Mouse (Mus musculus): ENCODE data around the gene Fam169b. TPM values are rescaled to one million over a fixed set of nuclear protein-coding genes. Genes with fewer than 3 reads are reported as not detected.

Gene Fam169b
- under 1 TPM; 0.22 to 0.23 TPM for total RNA-seq (2021)
- long read RNA-seq, experiment 1, result 0 reads
- long read RNA-seq, experiment 2, result 0 reads

GRCm38 (mm10) chr7:68273515-68273914 is at the start of gene Fam169b:
Gene Fam169b (plus strand): TSS chr7:68273839.
- DNase-seq (ENCODE audit: low spot score in 2 of 2), result no peak

DNA sequence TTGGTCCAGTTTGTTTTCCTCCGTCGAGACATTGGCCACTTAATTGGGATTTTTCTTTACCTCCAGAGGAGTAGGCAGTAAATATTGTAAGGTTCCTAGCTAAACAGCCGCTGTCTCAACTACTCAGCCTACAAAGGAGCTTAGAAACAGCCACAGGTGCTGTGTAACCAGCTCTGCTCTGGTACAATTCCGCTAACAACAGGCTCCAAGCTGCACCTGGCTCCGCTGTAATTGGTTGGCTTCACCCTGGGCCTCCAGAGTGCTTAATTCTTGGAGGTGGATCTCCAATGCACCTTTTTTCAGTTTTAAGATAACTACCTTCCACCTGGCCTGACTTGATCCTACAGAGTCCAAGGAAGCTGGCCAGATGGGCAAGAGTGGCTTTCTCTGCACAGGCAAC is 49.6 kb upstream of the Fam169b start:
- no peak for DNase-seq (ENCODE audit: low spot score in 2 of 2)

- no peak for DNase-seq (ENCODE audit: low spot score in 2 of 2)
Observed at GRCm38 (mm10) chr7:68225427-68226054, 48.1 kb upstream of the Fam169b start.

- DNase-seq (ENCODE audit: low spot score in 2 of 2), result no peak
Observed at GRCm38 (mm10) chr7:68227021-68227420, 46.6 kb upstream of the Fam169b start.

GRCm38 (mm10) chr7:68227621-68228020 is 46.0 kb upstream of the Fam169b start:
- no peak for DNase-seq (ENCODE audit: low spot score in 2 of 2)

DNA sequence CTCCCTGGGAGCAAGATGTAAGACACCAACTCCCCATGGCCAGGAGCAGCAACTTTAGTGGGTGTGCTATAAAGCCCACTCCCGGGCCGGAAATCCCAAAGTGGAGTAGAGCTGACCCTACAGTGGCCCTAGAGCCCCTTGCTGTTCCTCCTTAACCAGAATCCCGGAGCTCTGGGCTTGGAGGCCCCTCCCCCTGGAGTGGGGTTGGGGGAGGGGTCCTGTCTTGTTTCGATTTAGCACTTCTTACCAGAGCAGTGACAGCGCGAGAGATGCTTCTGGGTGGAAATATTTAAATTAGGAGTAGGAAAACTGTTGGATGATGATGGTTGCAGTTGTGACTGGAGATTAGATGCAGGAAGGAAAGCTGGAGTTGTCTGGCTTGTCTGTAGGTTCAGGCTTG is 45.1 kb upstream of the Fam169b start:
- DNase-seq (ENCODE audit: low spot score in 2 of 2), result no peak

DNA sequence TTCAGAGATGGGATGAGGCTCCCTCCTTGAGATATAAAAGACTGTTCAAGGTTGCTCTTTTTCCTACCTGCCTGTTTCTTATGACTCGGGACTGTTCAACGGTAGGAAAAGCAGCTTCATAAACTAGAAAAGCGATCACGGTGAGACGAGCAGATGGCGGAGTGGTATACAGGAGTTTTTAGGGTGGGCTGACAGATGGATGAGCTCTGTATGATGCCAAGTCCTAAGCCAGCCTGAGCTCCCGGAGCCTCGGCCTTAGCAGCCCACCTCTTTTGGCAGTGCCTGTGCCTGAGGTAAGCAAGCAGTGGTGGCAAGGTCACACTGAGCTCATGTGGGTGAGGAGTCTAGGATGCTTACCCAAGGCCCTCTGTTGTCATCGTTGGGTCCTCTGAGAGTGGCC is 42.8 kb upstream of the Fam169b start:
- no peak for DNase-seq (ENCODE audit: low spot score in 2 of 2)

DNA sequence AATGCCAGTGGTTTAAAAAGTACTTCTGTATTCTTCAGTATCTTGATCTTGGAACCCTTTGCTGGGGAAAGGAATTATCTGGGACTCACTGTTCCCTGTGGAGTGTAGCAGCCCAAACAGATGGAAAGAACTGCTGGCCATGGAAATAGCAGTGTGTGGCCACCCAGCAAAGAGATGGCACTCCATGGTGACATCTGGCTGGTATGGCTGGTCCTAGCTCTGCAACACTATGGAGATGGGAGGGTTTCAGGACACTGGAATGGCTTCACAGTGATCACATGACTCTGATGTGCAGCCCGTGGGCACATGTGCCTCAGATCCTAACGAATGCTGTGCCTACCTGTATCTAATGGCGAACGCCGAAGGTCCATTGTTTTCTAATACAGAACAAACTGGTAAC is 41.1 kb upstream of the Fam169b start:
- DNase-seq (ENCODE audit: low spot score in 2 of 2), result no peak

DNA sequence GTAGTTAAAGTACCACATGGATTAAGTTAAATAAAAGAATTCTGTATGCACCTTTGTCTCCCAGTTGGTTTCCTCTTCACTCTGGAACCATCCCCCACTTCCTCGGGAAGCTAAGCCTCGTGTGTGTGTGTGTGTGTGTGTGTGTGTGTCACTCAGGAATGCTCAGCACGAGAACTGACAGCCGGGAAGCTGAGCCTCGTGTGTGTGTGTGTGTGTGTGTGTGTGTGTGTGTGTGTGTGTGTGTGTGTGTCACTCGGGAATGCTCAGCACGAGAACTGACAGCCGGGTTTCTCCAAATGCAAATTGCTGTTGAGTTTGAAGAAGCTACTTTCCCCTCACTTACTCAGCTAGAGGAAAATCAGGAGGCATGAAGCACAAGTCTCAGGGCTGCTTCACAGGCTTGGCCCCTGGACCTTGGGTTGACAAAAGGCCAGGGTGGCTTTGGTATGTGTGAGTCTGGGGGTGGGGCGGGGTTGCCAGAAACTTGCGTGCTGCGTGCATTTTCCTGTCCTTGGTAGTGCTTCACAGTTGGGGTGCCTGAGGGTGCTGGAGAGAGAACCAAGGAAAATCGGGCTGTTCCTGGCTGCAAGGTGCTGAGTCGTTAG is 39.9 kb upstream of the Fam169b start:
- DNase-seq (ENCODE audit: low spot score in 2 of 2), result no peak

- DNase-seq (ENCODE audit: low spot score in 2 of 2), result no peak
Observed at GRCm38 (mm10) chr7:68236817-68237216, 36.8 kb upstream of the Fam169b start.

- DNase-seq (ENCODE audit: low spot score in 2 of 2), result no peak
Observed at GRCm38 (mm10) chr7:68239220-68239827, 34.3 kb upstream of the Fam169b start.

GRCm38 (mm10) chr7:68241205-68241604 is 32.4 kb upstream of the Fam169b start:
- DNase-seq (ENCODE audit: low spot score in 2 of 2), result no peak

DNA sequence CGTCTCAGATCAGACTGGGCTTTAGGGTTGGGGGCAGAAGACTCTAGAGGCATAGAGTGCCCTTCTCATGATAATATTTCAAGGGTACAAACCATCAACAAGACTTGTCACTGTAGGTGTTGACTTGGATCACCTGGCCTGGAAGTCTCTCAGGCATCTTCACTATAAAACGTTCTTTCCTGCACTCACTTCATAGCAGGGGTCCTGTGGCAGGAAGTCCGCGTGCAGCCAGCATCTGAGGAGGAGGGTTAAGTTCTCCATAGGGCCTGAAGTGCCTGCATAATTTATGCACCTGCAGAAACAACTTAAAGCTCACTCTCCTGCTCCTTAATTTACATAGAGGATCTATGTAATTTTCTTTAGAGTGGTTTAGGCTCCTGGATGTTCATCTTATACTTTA is 28.0 kb upstream of the Fam169b start:
- no peak for DNase-seq (ENCODE audit: low spot score in 2 of 2)

DNA sequence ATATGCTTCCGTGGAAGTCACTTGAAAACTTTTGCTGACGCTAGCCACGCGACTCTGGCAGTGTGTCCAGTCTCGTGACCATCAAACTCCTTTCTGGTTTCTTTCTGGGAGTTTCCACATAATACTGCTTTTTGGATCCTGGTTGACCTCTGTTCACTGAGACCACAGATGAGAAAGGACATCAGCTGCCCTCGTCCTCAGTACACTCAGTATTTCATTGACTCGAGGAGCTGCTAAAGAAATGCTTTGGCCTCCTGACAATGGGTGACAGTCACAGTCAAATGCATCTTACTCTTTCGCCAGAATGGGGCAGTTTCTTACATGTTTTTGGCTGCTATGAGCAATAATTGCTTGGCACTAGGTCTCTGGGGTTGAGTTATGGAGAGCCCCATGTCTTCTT is 27.4 kb upstream of the Fam169b start:
- DNase-seq (ENCODE audit: low spot score in 2 of 2), result no peak

DNA sequence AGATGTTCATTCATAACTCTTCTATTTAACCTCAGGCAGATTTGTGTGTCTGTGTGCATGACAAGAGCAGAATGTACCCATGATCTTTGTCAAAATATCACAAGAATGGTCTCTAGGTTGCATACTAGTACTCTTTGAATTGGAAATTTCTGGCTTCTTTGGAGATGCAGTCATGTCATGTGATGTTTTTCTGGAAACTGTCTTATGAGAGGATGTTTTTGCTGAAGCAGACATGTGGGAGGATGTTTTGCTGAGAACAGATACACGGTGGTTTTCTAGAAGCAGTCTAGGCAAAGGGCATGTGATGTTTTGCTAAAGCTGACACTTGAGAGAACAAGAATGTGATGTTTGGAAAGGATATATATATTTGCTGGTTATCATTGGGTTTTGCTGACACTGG is 23.2 kb upstream of the Fam169b start:
- DNase-seq (ENCODE audit: low spot score in 2 of 2), result no peak

GRCm38 (mm10) chr7:68250902-68251301 is 22.7 kb upstream of the Fam169b start:
- DNase-seq (ENCODE audit: low spot score in 2 of 2), result no peak

GRCm38 (mm10) chr7:68257767-68258166 is 15.9 kb upstream of the Fam169b start:
- DNase-seq (ENCODE audit: low spot score in 2 of 2), result no peak

DNA sequence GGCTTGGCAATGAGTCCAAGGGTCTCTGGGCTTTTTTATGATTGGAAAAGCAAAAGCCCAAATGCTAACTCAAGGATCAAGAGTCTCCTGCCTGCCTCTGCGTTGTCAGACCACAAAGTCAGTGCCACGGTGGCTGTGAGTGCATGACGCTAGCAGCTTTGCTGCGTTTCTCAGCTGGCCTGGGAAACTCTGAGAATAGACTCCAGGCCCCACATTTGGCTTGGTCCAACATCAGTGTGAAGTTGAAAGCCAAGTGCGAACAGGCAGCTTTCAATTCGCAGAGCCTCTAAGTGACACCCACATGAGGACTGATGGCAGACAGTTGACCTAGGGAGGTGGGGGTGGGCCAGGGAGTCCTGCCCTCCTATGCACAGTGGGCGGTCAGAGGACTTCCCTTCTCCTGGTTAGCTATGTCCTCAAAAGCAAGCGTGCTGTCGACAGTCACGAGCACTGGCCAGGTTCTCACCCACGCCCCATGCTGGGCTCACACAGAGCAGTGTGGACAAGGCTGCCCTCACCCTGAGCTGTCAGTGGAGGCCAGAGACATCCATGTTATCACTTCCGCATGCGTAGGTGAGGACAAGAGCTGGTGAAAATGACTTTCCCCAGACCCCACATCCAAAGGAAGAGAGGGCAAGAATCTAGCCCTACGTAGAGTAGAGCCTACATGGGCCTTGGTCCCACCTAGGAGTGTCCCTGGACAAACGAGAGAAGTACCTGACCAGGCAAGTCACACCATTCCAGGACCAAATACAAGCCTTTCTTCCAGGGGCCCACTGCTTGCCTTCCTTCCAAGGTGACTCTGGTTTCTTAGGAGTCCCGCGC is 15.1 kb upstream of the Fam169b start:
- no peak for DNase-seq (ENCODE audit: low spot score in 2 of 2)

- DNase-seq (ENCODE audit: low spot score in 2 of 2), result no peak
Observed at GRCm38 (mm10) chr7:68259523-68260081, 14.0 kb upstream of the Fam169b start.

DNA sequence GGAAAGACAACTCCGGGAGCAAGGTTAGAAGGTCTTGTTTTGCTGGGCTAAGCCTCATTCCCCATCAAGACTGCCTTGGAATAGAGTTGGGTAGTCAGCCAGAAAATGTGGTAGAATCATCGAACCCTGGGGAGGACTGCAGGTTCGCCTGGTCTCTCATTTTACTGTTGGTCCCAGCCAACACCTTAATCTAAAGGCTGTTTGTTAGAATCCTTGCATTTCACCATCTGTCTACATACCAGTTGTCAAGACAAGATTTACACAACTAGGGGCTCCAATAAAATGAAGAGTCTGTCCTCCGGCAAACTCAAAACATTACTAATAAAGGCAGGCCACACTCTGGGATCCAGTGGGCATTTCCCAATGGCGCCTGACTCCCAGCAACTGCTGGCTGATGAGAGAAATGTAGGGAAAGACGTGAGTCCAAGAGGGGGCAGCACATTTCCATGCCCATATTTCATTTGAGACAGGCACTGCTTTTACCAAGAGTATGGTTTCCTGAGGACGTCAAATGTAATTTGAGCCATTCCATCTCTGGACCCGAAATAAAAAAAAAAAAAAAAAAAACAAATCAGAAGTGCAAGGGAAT is 10.9 kb upstream of the Fam169b start:
- no peak for DNase-seq (ENCODE audit: low spot score in 2 of 2)

All from adrenal gland, adult 18-20 months (tissue).